ENCODE assay signal across 8 mouse cellular contexts in genomic region chr6:5443104-5443863, GRCm38 (mm10). TPM values are rescaled to one million over a fixed set of nuclear protein-coding genes. Genes with fewer than 3 reads are reported as not detected.
DNase-seq lines count a peak whose midpoint lies in the region; ATAC-seq lines count a peak whose summit lies in the region.

No protein-coding gene starts in this region.

- H3K4me1 ChIP-seq in neural tube, embryonic 12.5 days, result no peaks in the 10 kb centered on the region
- peaks cover 14% of the 10 kb centered on the region for H3K4me1 ChIP-seq in embryonic facial prominence, embryonic 15.5 days

- H3K36me3 ChIP-seq in neural tube, embryonic 12.5 days, result no peaks in the 10 kb centered on the region
- no peaks in the 10 kb centered on the region for H3K36me3 ChIP-seq in embryonic facial prominence, embryonic 15.5 days

- H3K9ac ChIP-seq in neural tube, embryonic 12.5 days, result no peak overlapping the region
- no peak overlapping the region for H3K9ac ChIP-seq in embryonic facial prominence, embryonic 15.5 days

- WGBS in neural tube, embryonic 12.5 days, result 41% methylated on average over 13 of the region's 13 CpGs
- 21% methylated on average over 13 of the region's 13 CpGs for WGBS in embryonic facial prominence, embryonic 15.5 days

- H3K27me3 ChIP-seq in neural tube, embryonic 12.5 days (replicated peaks), result no peaks in the 10 kb centered on the region
- no peaks in the 10 kb centered on the region for H3K27me3 ChIP-seq in embryonic facial prominence, embryonic 15.5 days

- ATAC-seq in neural tube, embryonic 12.5 days (ENCODE audit: low FRiP score, low read depth), result no peak
- ATAC-seq in embryonic facial prominence, embryonic 15.5 days (ENCODE audit: insufficient number of reproducible peaks, low FRiP score, low TSS enrichment, low read depth), result peak; percentile 52

- 0 out of 2 replicates have a peak overlapping the region, but pooled peaks have one; percentile 22 for H3K4me2 ChIP-seq in neural tube, embryonic 12.5 days (replicated peaks)
- H3K4me2 ChIP-seq in embryonic facial prominence, embryonic 15.5 days (replicated peaks), result peak overlapping the region; percentile 35

- H3K9me3 ChIP-seq in neural tube, embryonic 12.5 days, result no peaks in the 10 kb centered on the region
- no peaks in the 10 kb centered on the region for H3K9me3 ChIP-seq in embryonic facial prominence, embryonic 15.5 days (replicated peaks)

- no peak overlapping the region for H3K27ac ChIP-seq in neural tube, embryonic 12.5 days
- H3K27ac ChIP-seq in embryonic facial prominence, embryonic 15.5 days (replicated peaks), result peak overlapping the region; percentile 36

- intact Hi-C loops in heart, postnatal 25 days (cut with DNase I), result no loop called here

- no peak overlapping the region for H3K4me3 ChIP-seq in neural tube, embryonic 12.5 days
- H3K4me3 ChIP-seq in embryonic facial prominence, embryonic 15.5 days (replicated peaks), result 0 out of 2 replicates have a peak overlapping the region, but pooled peaks have one; percentile 3

- DNase-seq in neural tube, embryonic 10.5 days (ENCODE audit: extremely low spot score, low spot score), result no peak
- peak; percentile 26 for DNase-seq in heart, postnatal 25 days (ENCODE audit: low spot score)
- DNase-seq in left cerebral cortex, adult 11 months (ENCODE audit: low spot score), result peak; percentile 17
- DNase-seq in lung, postnatal 4 days, result peak; percentile 27 to 53
- DNase-seq in thymus, adult 18-20 months, result no peak
- no peak for DNase-seq in cerebellum, postnatal 25 days

RNA-seq across cellular contexts. Expression of gene Pdk4, which starts 52.8 kb away (rescaled TPM):
- 0.59 and 0.72 TPM in 2 replicates for polyA plus RNA-seq in neural tube, embryonic 12.5 days (2016; fragmentation: Nextera tagmentation; extraction: Ambion mirVana)
- polyA plus RNA-seq in embryonic facial prominence, embryonic 15.5 days (2015; fragmentation: Nextera tagmentation; extraction: Ambion mirVana), result 3.1 and 3.7 TPM in 2 replicates
- total RNA-seq in heart, postnatal 25 days (2021), result 100 to 1,000 TPM; 594 to 699 TPM

Comparison
In these comparisons a context has a peak if more than half of its experiments do, and no peak if none do; other contexts are left out.
1. DNase-seq: peak in heart, postnatal 25 days (single experiment), left cerebral cortex, adult 11 months (single experiment) and lung, postnatal 4 days (2 of 2); none in neural tube, embryonic 10.5 days (single experiment), thymus, adult 18-20 months (0 of 2) and cerebellum, postnatal 25 days (0 of 2).